Mouse (Mus musculus) heart, adult 2 months (tissue): Measurements from ENCODE around the gene Dhx34. TPM values are rescaled to one million over a fixed set of nuclear protein-coding genes. Genes with fewer than 3 reads are reported as not detected.
A peak's percentile ranks its signal among the peaks of the same experiment; 100 is the strongest.

Experiments
- DNase-seq, 2 experiments: peaks; one replicate each; pipeline ENCODE4 v3.0.0; 2021
- H3K27ac ChIP-seq: fragments of 200-600 bp; 2 replicates; pipeline ENCODE4 v1.8.1; 2022
- H3K27me3 ChIP-seq: fragments of 200-500 bp; 2 replicates; pipeline ENCODE4 v1.6.1; 2012; ENCODE audit warnings: mild to moderate bottlenecking, low read length, inconsistent platforms, mixed read lengths; ENCODE audit not compliant: control insufficient read depth, insufficient read depth
- H3K36me3 ChIP-seq: fragments of 200-500 bp; 2 replicates; pipeline ENCODE4 v1.6.1; 2012; ENCODE audit warnings: low read length, inconsistent platforms; ENCODE audit not compliant: control insufficient read depth, insufficient read depth
- H3K4me1 ChIP-seq: fragments of 200-500 bp; 2 replicates; pipeline ENCODE4 v1.6.1; 2011; ENCODE audit warnings: low read length; ENCODE audit not compliant: control insufficient read depth, insufficient read depth
- H3K4me3 ChIP-seq: fragments of 200-600 bp; 2 replicates; pipeline ENCODE4 v1.8.1; 2022
- H3K79me2 ChIP-seq: fragments of 200-500 bp; replicated peaks from 2 replicates; pipeline ENCODE4 v1.6.1; 2012; ENCODE audit warnings: mild to moderate bottlenecking, inconsistent platforms, low read length, moderate library complexity, mixed read lengths; ENCODE audit not compliant: control insufficient read depth, insufficient read depth
- H3K9ac ChIP-seq: fragments of 200-500 bp; 2 replicates; pipeline ENCODE4 v1.6.1; 2012; ENCODE audit warnings: low read depth, mild to moderate bottlenecking, control low read depth, inconsistent platforms, low read length, mixed read lengths
- CTCF ChIP-seq: fragments of 200-600 bp; IDR thresholded peaks from 2 replicates; pipeline ENCODE4 v1.8.1; 2022; ENCODE audit warnings: antibody characterized with exemption, mild to moderate bottlenecking, moderate library complexity
- EP300 ChIP-seq: fragments of 200-500 bp; IDR thresholded peaks from 2 replicates; pipeline ENCODE4 v1.6.1; 2011; ENCODE audit warnings: low read depth, low read length, control low read depth; ENCODE audit not compliant: insufficient read depth
- POLR2A ChIP-seq: fragments of 200-500 bp; IDR thresholded peaks from 2 replicates; pipeline ENCODE4 v1.6.1; 2011; ENCODE audit warnings: mild to moderate bottlenecking, low read depth, low read length, control low read depth; ENCODE audit not compliant: insufficient read depth
- WGBS: fragments of 180-500 bp; shearing (Covaris S2); methylation state at CpG from one replicate; pipeline ENCODE4 v1.1.7; 2018; 5-methylcytosine and 5-hydroxymethylcytosine counted together
- intact Hi-C: fragments of 180-260 bp; cut with DNase I; formaldehyde crosslinking; loops from one replicate; pipeline ENCODE4 v1.15.1; 2025
- polyA plus RNA-seq: library from polyadenylated mRNA; depleted of rRNA; stranded (reverse); fragments of >200 nt; gene quantifications from 2 replicates; pipeline ENCODE4 v1.2.3, GENCODE M21; 2012
- total RNA-seq, 2 experiments: library from RNA; stranded (reverse); gene quantifications; 2 replicates each; pipeline ENCODE4 v1.2.3; 2021

Gene Dhx34
- total and polyA plus RNA-seq, 3 experiments, result 6.1 to 15.8 (median 8.9) TPM

- Histone ChIP-seq H3K36me3 (no peaks in the 10 kb centered on the region), H3K27ac (peak overlapping the region; percentile 71), H3K27me3 (no peaks in the 10 kb centered on the region), H3K79me2 (no peaks in the 10 kb centered on the region), H3K4me3 (no peak overlapping the region), H3K9ac (peak overlapping the region; percentile 25), H3K4me1 (peaks cover 4% of the 10 kb centered on the region)
- intact Hi-C loops, result no loop called here
- DNase-seq, result peak; percentile 61 to 76
- WGBS, result 11% methylated on average over 9 of the region's 9 CpGs
- TF ChIP-seq EP300 (no peak), POLR2A (0 out of 2 replicates have a peak, but pooled peaks have one; percentile 18)
Observed at GRCm38 (mm10) chr7:16239554-16239997, 17.7 kb upstream of the Dhx34 start.

- peak overlapping the region; percentile 48; the same call in 1 of the 2 replicates for H3K27ac ChIP-seq
- H3K79me2 ChIP-seq, result no peaks in the 10 kb centered on the region
- 32% methylated on average over 5 of the region's 5 CpGs for WGBS
- TF ChIP-seq EP300 (no peak), CTCF (no peak), POLR2A (no peak)
- H3K36me3 ChIP-seq, result peaks cover 5% of the 10 kb centered on the region; the same call in 1 of the 2 replicates
- H3K4me3 ChIP-seq, result no peak overlapping the region
- H3K9ac ChIP-seq, result no peak overlapping the region
- intact Hi-C loops, result no loop called here
- peak in 1 of 2 experiments; percentile 37 for DNase-seq
- peaks cover 6% of the 10 kb centered on the region for H3K4me1 ChIP-seq
- no peaks in the 10 kb centered on the region for H3K27me3 ChIP-seq
Observed at GRCm38 (mm10) chr7:16229869-16230268, 8.0 kb upstream of the Dhx34 start.

GRCm38 (mm10) chr7:16213986-16214385, 7.9 kb downstream of the Dhx34 start:
- intact Hi-C loops, result loop anchor here (5.0 kb wide), 1 partner anchor 33 kb away; no protein-coding TSS in a partner anchor
- H3K9ac ChIP-seq, result no peak overlapping the region
- no peak overlapping the region for H3K27ac ChIP-seq
- DNase-seq, result no peak
- H3K36me3 ChIP-seq, result no peaks in the 10 kb centered on the region
- H3K4me3 ChIP-seq, result no peak overlapping the region
- TF ChIP-seq POLR2A (no peak), EP300 (no peak), CTCF (no peak)
- no peaks in the 10 kb centered on the region for H3K27me3 ChIP-seq
- no peaks in the 10 kb centered on the region for H3K4me1 ChIP-seq
- 92% methylated on average over 9 of the region's 9 CpGs for WGBS
- H3K79me2 ChIP-seq, result no peaks in the 10 kb centered on the region

GRCm38 (mm10) chr7:16213196-16213595, 8.6 kb downstream of the Dhx34 start:
- Histone ChIP-seq H3K9ac (no peak overlapping the region), H3K27me3 (no peaks in the 10 kb centered on the region), H3K4me3 (no peak overlapping the region), H3K27ac (no peak overlapping the region), H3K36me3 (no peaks in the 10 kb centered on the region), H3K79me2 (no peaks in the 10 kb centered on the region), H3K4me1 (no peaks in the 10 kb centered on the region)
- WGBS, result 88% methylated on average over 6 of the region's 6 CpGs
- intact Hi-C loops, result loop anchor here (5.0 kb wide), 1 partner anchor 34 kb away; no protein-coding TSS in a partner anchor
- DNase-seq, result no peak
- no peak for TF ChIP-seq CTCF
- TF ChIP-seq EP300, result no peak
- TF ChIP-seq POLR2A, result no peak

GRCm38 (mm10) chr7:16210862-16211365, 10.9 kb downstream of the Dhx34 start:
- Histone ChIP-seq H3K79me2 (no peaks in the 10 kb centered on the region), H3K4me3 (no peak overlapping the region), H3K9ac (no peak overlapping the region), H3K27ac (no peak overlapping the region), H3K4me1 (no peaks in the 10 kb centered on the region), H3K27me3 (no peaks in the 10 kb centered on the region), H3K36me3 (no peaks in the 10 kb centered on the region)
- 76% methylated on average over 12 of the region's 12 CpGs for WGBS
- TF ChIP-seq POLR2A (no peak), EP300 (no peak), CTCF (peak; percentile 42)
- intact Hi-C loops, result loop anchor here (5.0 kb wide), 1 partner anchor 36 kb away; no protein-coding TSS in a partner anchor
- DNase-seq, result no peak
